Mouse (Mus musculus) hindbrain, embryonic 11.5 days (tissue): ENCODE measurements around the gene Armh3. TPM values are rescaled to one million over a fixed set of nuclear protein-coding genes. Genes with fewer than 3 reads are reported as not detected.

ENCODE experiments used
- ATAC-seq: fragments of 200-750 bp; cut with Nextera tagmentation; 2 replicates; pipeline ENCODE4 v1.8.0; 2017; ENCODE audit warnings: mild to moderate bottlenecking, moderate TSS enrichment, moderate library complexity; ENCODE audit not compliant: low FRiP score
- DNase-seq: peaks from one replicate; pipeline ENCODE4 v3.0.0-alpha.2; 2015; ENCODE audit warnings: low spot score
- H3K27ac ChIP-seq: fragments of 300-500 bp; sonication (generic); 2 replicates; pipeline ENCODE4 v1.5.1; 2014; ENCODE audit warnings: mild to moderate bottlenecking, low read depth, low read length
- H3K27me3 ChIP-seq: fragments of 300-500 bp; sonication (generic); 2 replicates; pipeline ENCODE4 v1.6.1; 2014; ENCODE audit warnings: mild to moderate bottlenecking, low read length, moderate library complexity, mixed read lengths; ENCODE audit not compliant: control insufficient read depth, insufficient read depth
- H3K36me3 ChIP-seq: fragments of 300-500 bp; sonication (generic); 2 replicates; pipeline ENCODE4 v1.6.1; 2014; ENCODE audit warnings: mild to moderate bottlenecking, low read length, moderate library complexity, mixed read lengths; ENCODE audit not compliant: control insufficient read depth, insufficient read depth
- H3K4me1 ChIP-seq: fragments of 300-500 bp; sonication (generic); replicated peaks from 2 replicates; pipeline ENCODE4 v1.6.1; 2014; ENCODE audit warnings: low read length, mixed read lengths; ENCODE audit not compliant: control insufficient read depth, insufficient read depth
- H3K4me2 ChIP-seq: fragments of 300-500 bp; sonication (generic); replicated peaks from 2 replicates; pipeline ENCODE4 v1.6.1; 2014; ENCODE audit warnings: mild to moderate bottlenecking, low read depth, low read length
- H3K4me3 ChIP-seq: fragments of 300-500 bp; sonication (generic); 2 replicates; pipeline ENCODE4 v1.5.1; 2014; ENCODE audit warnings: low read depth, low read length
- H3K9ac ChIP-seq: fragments of 300-500 bp; sonication (generic); 2 replicates; pipeline ENCODE4 v1.6.1; 2014; ENCODE audit warnings: low read depth, low read length
- H3K9me3 ChIP-seq: fragments of 300-500 bp; sonication (generic); 2 replicates; pipeline ENCODE4 v1.6.1; 2016; ENCODE audit warnings: low read length; ENCODE audit not compliant: control insufficient read depth
- WGBS: fragments of 180-500 bp; shearing (Covaris S2); extraction: QIAGEN DNeasy Blood & Tissue Kit; methylation state at CpG from one replicate; pipeline ENCODE4 v1.1.7; 2014; 5-methylcytosine and 5-hydroxymethylcytosine counted together
- polyA plus RNA-seq: library from polyadenylated mRNA; unstranded; fragments of >200 nt; fragmentation: Nextera tagmentation; extraction: Ambion mirVana; gene quantifications from 2 replicates; pipeline ENCODE4 v1.2.1, GENCODE M21; 2014

Gene Armh3
- polyA plus RNA-seq, 1 experiment from 2014 or later, result 15.3 TPM

DNA sequence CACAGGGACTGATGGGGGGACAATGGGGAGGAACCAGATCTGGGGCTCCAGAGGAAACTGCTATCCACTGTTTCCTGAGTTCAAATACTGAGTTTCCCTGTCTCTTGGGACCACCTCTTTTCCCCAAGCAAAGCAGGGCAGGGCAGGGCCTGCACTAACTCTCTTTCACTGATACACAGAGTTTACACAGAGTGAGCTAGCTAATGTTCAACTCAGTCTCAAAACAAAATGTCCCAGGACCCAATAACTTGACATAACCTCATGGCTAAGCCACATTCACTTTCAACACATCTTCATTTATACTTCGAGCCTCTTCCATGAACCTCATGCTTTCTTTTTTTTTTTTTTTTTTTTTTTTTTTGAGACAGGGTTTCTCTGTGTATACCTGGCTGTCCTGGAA is 31.4 kb upstream of the Armh3 start:
- H3K27me3 ChIP-seq, result no peaks in the 10 kb centered on the region
- no peak overlapping the region for H3K4me3 ChIP-seq
- H3K4me1 ChIP-seq, result no peaks in the 10 kb centered on the region
- peaks cover 18% of the 10 kb centered on the region for H3K36me3 ChIP-seq
- H3K4me2 ChIP-seq, result no peak overlapping the region
- H3K27ac ChIP-seq, result no peak overlapping the region
- no peaks in the 10 kb centered on the region for H3K9me3 ChIP-seq
- 95% methylated on average over 1 of the region's 1 CpGs for WGBS
- DNase-seq (no peak), ATAC-seq (no peak)
- H3K9ac ChIP-seq, result no peak overlapping the region

DNA sequence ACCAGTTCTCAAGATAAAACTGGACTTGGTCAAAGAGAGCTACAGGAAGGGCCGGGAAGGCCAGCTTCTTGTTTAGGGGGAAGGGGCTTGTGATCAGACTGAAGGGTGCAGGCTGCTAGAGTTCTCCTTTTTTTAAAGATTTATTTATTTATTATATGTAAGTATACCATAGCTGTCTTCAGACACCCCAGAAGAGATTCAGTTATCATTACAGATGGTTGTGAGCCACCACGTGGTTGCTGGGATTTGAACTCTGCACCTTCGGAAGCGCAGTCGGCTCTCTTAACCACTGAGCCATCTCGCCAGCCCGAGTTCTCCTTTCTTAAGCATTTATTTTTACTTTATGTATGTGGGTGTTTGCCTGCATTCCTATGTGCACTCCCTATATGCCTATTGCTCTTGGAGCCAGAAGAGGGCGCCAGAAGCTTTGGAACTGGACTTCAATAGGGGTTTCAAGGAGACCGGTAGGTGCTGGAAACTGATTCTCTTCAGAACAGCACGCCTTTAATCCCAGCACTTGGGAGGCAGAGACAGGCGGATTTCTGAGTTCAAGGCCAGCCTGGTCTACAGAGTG is 30.5 kb upstream of the Armh3 start:
- no peak overlapping the region for H3K27ac ChIP-seq
- peaks cover 11% of the 10 kb centered on the region for H3K36me3 ChIP-seq
- H3K4me1 ChIP-seq, result no peaks in the 10 kb centered on the region
- DNase-seq, result peak; percentile 28
- ATAC-seq, result no peak
- H3K27me3 ChIP-seq, result no peaks in the 10 kb centered on the region
- H3K4me2 ChIP-seq, result no peak overlapping the region
- 73% methylated on average over 11 of the region's 11 CpGs for WGBS
- H3K9me3 ChIP-seq, result no peaks in the 10 kb centered on the region
- H3K4me3 ChIP-seq, result no peak overlapping the region
- no peak overlapping the region for H3K9ac ChIP-seq

DNA sequence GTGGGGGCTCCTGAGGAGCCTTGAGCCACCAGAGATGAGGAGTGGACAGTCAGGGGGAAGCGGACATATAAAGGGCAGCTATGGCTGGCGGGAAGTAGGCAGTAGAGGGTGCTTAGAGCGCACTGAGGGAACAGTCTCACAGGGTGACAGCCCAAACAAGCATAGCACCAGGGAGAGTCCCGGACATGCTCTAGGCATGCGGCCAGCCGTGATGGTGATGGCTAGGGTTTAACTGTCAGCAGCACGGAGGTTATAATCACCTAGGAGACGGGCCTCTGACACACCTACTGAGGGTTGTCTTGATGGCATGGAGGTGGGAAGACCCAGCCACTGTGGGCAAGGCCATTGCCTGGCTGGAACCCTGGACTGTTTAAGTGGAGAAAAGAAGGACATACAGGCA is 28.3 kb upstream of the Armh3 start:
- no peak for ATAC-seq
- 74% methylated on average over 8 of the region's 8 CpGs for WGBS
- Histone ChIP-seq H3K36me3 (0 out of 2 replicates have a peak, but pooled peaks cover under 1% of the 10 kb centered on the region), H3K27ac (no peak overlapping the region), H3K27me3 (no peaks in the 10 kb centered on the region), H3K4me2 (no peak overlapping the region), H3K4me3 (no peak overlapping the region), H3K9me3 (no peaks in the 10 kb centered on the region), H3K4me1 (no peaks in the 10 kb centered on the region), H3K9ac (no peak overlapping the region)
- no peak for DNase-seq

DNA sequence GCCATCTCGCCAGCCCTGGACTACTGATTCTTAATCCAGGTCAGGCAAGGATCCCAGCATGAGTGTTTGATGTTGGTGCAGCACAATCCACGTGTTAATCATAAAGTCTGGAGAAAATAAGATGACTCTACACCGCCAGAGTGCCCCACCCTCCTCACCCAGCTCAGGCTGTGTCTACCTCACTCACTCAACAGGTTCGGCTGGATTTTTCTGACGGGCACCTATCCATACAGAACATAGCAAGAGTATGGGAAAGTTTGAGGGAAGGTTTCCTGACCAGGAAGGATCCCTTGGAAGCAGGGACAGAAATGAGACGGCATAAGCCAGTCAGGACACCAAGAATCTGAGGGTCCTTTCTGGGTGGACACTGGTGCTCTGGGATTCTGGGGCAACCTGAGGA is 26.7 kb upstream of the Armh3 start:
- DNase-seq (no peak), ATAC-seq (no peak)
- 82% methylated on average over 6 of the region's 6 CpGs for WGBS
- Histone ChIP-seq H3K9ac (no peak overlapping the region), H3K4me3 (no peak overlapping the region), H3K27me3 (no peaks in the 10 kb centered on the region), H3K4me2 (no peak overlapping the region), H3K36me3 (no peaks in the 10 kb centered on the region), H3K9me3 (no peaks in the 10 kb centered on the region), H3K4me1 (no peaks in the 10 kb centered on the region), H3K27ac (no peak overlapping the region)

DNA sequence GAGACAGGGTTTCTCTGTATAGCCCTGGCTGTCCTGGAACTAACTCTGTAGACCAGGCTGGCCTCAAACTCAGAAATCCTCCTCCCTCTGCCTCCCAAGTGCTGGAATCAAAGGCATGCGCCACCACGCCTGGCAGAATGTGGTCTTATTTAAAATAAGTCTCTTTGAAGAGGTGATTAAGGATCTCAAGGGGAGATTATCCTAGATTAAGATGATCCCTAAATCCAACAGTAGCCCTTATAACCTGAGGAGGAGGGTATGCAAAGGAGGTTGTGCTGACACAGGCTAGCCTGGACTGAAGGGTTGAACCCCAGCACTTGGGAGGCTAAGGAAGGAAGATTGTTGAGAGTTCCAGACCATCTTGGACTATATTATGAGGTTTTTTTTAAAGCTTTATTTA is 17.7 kb upstream of the Armh3 start:
- Histone ChIP-seq H3K4me3 (no peak overlapping the region), H3K36me3 (no peaks in the 10 kb centered on the region), H3K9ac (no peak overlapping the region), H3K9me3 (no peaks in the 10 kb centered on the region; the same call in 1 of the 2 replicates), H3K27ac (no peak overlapping the region), H3K4me2 (no peak overlapping the region), H3K27me3 (no peaks in the 10 kb centered on the region), H3K4me1 (no peaks in the 10 kb centered on the region)
- ATAC-seq, result no peak
- 71% methylated on average over 2 of the region's 2 CpGs for WGBS
- no peak for DNase-seq

DNA sequence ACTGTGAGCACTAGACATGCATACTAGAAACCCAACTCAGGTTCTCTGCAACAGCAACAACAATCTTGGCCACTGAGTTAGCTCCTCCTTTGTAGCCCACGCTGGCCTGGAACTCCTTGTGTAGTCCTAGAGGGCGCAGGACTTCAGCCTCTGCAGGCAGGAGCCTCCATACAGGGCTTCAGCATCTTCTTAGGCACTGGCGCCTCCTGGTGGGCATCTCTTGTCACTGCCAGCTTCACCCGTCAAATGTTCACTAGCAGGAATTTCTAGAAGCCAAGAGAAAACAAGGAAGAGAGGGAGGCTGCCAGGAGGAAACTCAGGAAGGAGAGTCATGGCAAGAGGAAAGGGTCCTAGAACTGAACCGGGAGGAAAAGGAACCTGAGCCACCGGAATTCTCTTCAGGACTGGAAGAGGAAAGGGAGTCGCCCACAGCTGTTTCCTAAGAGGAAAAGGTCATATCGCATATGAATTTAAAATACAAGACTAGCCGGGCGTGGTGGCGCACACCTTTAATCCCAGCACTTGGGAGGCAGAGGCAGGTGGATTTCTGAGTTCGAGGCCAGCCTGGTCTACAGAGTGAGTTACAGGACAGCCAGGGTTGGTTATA is 16.4 kb upstream of the Armh3 start:
- H3K4me2 ChIP-seq, result no peak overlapping the region
- no peaks in the 10 kb centered on the region; the same call in 1 of the 2 replicates for H3K9me3 ChIP-seq
- no peaks in the 10 kb centered on the region for H3K27me3 ChIP-seq
- 43% methylated on average over 12 of the region's 12 CpGs for WGBS
- ATAC-seq, result no peak
- H3K9ac ChIP-seq, result no peak overlapping the region
- H3K4me3 ChIP-seq, result no peak overlapping the region
- H3K27ac ChIP-seq, result no peak overlapping the region
- no peaks in the 10 kb centered on the region for H3K4me1 ChIP-seq
- DNase-seq, result peak; percentile 93
- H3K36me3 ChIP-seq, result no peaks in the 10 kb centered on the region

DNA sequence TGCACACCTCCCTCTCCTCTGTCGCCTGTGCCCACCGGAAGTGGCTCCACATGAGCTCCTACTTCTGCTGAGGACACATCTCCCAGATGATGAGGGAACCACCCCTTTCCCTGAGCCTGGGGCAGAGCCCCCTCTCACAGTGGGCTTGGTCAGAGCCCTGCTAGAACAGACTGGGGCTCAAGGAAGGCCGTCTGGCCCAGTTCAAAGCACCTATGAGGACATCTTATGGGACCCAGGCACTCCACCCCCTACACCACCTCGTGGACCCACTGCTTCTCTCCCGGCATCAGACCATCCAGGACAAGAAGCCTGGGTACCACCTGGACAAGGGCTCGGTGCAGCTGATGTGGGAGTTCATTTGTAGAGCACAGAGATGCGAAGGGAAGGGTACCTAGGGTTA is 7.4 kb upstream of the Armh3 start:
- H3K27ac ChIP-seq, result no peak overlapping the region
- no peak overlapping the region for H3K9ac ChIP-seq
- 90% methylated on average over 7 of the region's 7 CpGs for WGBS
- ATAC-seq (no peak), DNase-seq (no peak)
- no peak overlapping the region for H3K4me2 ChIP-seq
- no peaks in the 10 kb centered on the region for H3K9me3 ChIP-seq
- no peaks in the 10 kb centered on the region for H3K36me3 ChIP-seq
- no peak overlapping the region for H3K4me3 ChIP-seq
- peaks cover 4% of the 10 kb centered on the region; the same call in 1 of the 2 replicates for H3K27me3 ChIP-seq
- no peaks in the 10 kb centered on the region for H3K4me1 ChIP-seq

DNA sequence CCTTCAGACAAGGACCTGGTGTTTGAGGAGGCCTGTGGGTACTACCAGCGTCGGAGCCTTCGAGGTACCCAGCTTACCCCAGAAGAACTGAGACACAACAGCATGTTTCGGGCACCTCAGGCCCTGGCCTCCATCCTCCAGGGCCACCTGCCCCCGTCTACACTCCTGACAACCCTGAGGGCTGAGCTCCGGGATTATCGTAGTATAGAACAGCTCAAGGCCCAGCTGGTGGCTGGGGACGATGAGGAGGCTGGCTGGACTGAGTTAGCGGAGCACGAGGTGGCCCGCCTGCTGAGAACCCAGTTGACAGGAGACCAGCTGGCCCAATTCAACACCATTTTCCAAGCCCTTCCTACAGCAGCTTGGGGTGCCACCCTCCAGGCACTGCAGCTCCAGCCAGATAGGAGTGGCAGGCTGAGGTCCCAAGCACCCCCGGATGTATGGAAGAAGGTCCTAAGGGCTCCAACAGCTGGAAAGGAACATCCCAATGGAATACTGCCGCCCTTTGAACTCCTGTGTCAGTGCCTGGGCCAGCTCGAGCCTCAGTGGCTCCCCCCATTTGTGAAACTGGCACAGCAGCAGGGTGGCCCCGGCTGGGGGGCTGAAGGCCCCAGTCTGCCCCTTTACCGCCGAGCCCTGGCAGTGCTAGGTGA is 6.7 kb upstream of the Armh3 start:
- no peaks in the 10 kb centered on the region for H3K36me3 ChIP-seq
- WGBS, result 77% methylated on average over 17 of the region's 17 CpGs
- no peak overlapping the region for H3K9ac ChIP-seq
- no peak overlapping the region for H3K4me3 ChIP-seq
- no peaks in the 10 kb centered on the region for H3K4me1 ChIP-seq
- no peaks in the 10 kb centered on the region for H3K9me3 ChIP-seq
- H3K27ac ChIP-seq, result no peak overlapping the region
- DNase-seq (no peak), ATAC-seq (no peak)
- no peak overlapping the region for H3K4me2 ChIP-seq
- H3K27me3 ChIP-seq, result peaks cover 4% of the 10 kb centered on the region; the same call in 1 of the 2 replicates
